Mouse (Mus musculus) cortical plate, adult 2 months (tissue): ENCODE measurements around the gene Ablim1. TPM values are rescaled to one million over a fixed set of nuclear protein-coding genes. Genes with fewer than 3 reads are reported as not detected.

ENCODE experiments used
- H3K27ac ChIP-seq: fragments of 200-500 bp; 2 replicates; pipeline ENCODE4 v1.5.1; 2012; ENCODE audit warnings: low read length, control low read depth, inconsistent platforms; ENCODE audit not compliant: insufficient read depth
- H3K4me1 ChIP-seq: fragments of 200-500 bp; 2 replicates; pipeline ENCODE4 v1.6.1; 2011; ENCODE audit warnings: low read length; ENCODE audit not compliant: control insufficient read depth, insufficient read depth
- H3K4me3 ChIP-seq: fragments of 200-500 bp; 2 replicates; pipeline ENCODE4 v1.5.1; 2011; ENCODE audit warnings: mild to moderate bottlenecking, low read length, control low read depth; ENCODE audit not compliant: insufficient read depth
- CTCF ChIP-seq: fragments of 200-500 bp; IDR thresholded peaks from 2 replicates; pipeline ENCODE4 v1.5.1; 2011; ENCODE audit warnings: mild to moderate bottlenecking, control low read depth, low read length; ENCODE audit not compliant: insufficient read depth; ENCODE audit errors: extremely low read depth
- POLR2A ChIP-seq: fragments of 200-500 bp; IDR thresholded peaks from 2 replicates; pipeline ENCODE4 v1.6.1; 2011; ENCODE audit warnings: mild to moderate bottlenecking, low read length, control low read depth; ENCODE audit not compliant: insufficient read depth; ENCODE audit errors: extremely low read depth
- polyA plus RNA-seq: library from polyadenylated mRNA; depleted of rRNA; stranded (reverse); fragments of >200 nt; gene quantifications from 2 replicates; pipeline ENCODE4 v1.2.3, GENCODE M21; 2012

The Ablim1 gene
- polyA plus RNA-seq, 1 experiment = 50.0 TPM

DNA sequence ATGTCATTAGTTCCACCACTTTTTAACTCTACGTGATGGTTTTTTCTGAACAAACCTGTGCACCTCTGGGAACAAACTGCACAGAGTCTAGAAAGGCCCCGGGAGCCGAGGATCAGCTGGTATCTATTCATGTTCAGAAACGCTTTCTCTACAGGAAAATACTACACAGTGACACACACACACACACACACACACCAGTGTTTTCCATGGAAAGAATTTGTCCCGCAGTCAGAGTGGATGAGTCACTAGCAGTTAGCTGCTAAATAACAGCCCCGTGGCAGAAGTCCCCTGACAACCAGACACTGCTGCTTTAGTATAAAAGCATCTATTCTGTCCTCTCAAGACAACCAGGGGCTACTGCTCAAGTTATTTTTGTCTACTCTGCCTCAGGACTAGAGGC, 115.4 kb downstream of the Ablim1 start:
- H3K27ac ChIP-seq = no peak overlapping the region
- H3K4me1 ChIP-seq = peaks cover 10% of the 10 kb centered on the region
- H3K4me3 ChIP-seq = no peak overlapping the region
- TF ChIP-seq CTCF (no peak), POLR2A (no peak)

DNA sequence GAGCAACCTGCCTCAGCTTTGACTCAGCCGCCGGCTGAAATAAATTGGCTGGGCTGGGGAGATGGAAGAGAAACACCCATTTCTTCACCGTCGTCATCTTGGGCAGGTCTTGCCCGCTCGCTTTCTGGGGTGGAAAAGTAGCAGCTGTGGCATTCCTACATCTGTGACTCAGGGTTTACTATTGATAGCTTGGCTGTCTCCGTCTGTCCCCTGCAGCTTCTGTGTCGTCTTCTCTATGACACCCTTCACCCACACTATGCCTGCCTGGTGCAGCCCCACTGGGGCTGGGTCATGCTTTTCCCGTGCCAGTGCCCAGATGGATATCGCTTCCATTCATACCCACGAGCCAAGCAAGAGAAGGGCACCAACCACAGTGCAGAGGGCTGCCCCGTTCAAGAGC, 116.2 kb downstream of the Ablim1 start:
- H3K4me3 ChIP-seq = no peak overlapping the region
- TF ChIP-seq CTCF (no peak), POLR2A (no peak)
- peaks cover 10% of the 10 kb centered on the region for H3K4me1 ChIP-seq
- H3K27ac ChIP-seq = no peak overlapping the region

DNA sequence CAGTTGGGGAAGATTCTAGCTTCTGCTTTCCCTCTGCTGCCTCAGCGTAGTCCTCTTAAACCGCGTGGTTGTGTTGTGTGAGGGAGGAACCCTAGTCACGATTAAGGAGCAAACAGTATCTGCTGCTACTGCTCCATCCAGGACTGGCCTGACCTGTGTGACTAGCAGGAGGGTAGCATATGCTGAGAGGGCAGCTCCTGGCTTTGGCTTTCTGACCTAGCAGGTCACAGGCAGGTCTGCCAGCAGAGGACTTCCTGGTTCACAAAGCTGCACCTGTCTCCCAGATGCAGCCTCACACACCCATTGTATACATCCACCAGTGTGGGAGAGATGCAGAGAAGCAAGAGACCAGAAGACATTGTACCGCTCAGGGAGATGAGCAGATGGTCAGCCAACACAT, 116.7 kb downstream of the Ablim1 start:
- Histone ChIP-seq H3K27ac (peak overlapping the region; percentile 38; the same call in 1 of the 2 replicates), H3K4me3 (no peak overlapping the region; the same call in 1 of the 2 replicates), H3K4me1 (peaks cover 13% of the 10 kb centered on the region)
- TF ChIP-seq POLR2A (no peak), CTCF (no peak)

DNA sequence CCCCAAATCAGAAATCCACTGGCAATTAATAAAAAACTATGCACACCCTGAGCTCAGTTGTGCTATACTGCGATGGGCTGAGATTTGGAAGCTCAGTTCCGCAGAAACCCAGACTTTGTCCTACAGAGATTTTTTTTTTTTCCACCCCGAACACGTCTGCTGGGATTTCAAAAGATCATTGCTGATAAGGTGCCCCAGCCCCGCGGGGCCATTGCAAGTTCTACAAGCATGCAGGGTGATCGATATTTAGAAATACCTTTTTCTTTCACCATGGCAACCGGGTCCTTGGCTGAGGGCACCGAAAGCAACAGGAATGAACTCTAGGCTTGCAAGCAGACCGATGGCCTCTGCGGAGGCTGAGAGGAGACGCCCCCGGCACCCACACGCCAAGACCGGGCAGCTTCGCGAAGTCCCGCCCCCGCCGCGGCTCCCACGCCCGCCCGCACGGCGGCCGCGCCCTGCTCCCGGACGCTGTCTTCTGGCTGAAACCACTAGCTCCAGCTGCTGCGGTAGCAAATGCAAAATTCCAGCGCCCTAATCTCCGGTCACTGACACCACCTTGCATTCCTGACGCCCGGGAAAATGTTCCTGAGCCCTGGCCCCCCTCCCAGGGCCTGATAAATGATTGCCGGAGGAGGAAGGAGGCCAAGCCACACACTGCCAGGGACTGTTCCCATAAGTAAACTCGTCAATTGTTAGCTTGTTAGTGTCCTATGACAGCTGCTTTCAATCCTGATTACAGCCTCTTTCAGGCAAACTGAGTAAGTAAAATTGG, 117.5 kb downstream of the Ablim1 start:
- Histone ChIP-seq H3K27ac (peak overlapping the region; percentile 43; the same call in 1 of the 2 replicates), H3K4me1 (peaks cover 13% of the 10 kb centered on the region), H3K4me3 (peak overlapping the region; percentile 38)
- TF ChIP-seq POLR2A (no peak), CTCF (no peak)

DNA sequence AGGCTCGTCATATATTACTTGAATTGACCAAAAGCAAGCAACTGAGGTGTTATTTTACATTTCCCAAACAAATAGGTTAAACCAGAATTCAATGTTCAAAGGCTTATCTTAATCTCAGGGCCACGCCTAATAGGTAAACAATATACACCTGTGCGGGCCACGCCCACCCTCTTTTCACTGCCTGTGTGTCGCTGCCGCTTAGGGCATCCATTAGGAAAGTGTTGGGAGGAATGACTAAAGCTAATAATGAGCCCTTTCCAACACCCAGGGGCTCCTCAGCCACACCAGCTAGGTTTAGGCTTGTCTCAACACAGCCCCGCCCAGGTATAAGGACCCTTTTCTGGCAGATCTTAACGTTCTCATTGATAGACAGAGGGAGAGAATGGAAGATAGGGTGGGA, 118.1 kb downstream of the Ablim1 start:
- no peak overlapping the region for H3K27ac ChIP-seq
- peaks cover 11% of the 10 kb centered on the region for H3K4me1 ChIP-seq
- H3K4me3 ChIP-seq = peak overlapping the region; percentile 38; the same call in 1 of the 2 replicates
- TF ChIP-seq CTCF (no peak), POLR2A (no peak)

DNA sequence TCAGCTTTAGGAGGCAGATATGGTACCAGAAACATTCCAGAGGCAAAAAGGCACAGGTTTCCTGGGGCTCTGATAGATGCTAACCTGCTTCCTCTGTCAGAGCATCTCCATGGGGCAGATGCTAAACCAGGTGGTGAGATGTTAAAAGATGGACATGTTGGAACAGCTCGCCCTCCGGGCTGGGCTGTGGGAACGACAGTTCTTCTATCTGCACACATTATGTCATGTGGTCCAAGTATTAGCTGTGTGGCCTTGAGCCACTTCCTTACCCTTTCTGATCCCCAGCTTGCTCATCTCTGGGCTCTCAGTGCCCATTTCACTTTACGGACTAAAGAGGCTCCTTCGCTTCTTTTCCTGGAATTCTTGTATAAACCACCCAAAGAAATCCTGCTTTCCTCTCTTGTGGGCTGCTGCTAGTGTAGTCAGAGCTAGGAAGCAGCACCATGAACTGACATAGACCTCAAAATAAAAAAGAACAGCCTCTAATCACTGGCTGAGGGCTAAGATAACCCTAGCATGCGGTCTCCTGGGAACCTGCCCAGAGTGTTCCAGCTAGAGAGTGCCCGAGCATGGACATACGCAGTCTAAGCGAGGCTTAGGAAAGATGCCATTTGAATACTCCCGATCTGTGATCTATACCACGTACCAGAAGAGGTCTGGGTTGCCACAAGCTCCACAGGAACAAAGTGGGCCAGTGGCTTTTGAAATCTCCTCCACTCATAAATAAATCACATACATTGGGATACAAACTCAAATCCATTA, 119.4 kb downstream of the Ablim1 start:
- TF ChIP-seq CTCF = no peak
- TF ChIP-seq POLR2A = no peak
- H3K27ac ChIP-seq = no peak overlapping the region
- peaks cover 11% of the 10 kb centered on the region for H3K4me1 ChIP-seq
- peak overlapping the region; percentile 38 for H3K4me3 ChIP-seq

DNA sequence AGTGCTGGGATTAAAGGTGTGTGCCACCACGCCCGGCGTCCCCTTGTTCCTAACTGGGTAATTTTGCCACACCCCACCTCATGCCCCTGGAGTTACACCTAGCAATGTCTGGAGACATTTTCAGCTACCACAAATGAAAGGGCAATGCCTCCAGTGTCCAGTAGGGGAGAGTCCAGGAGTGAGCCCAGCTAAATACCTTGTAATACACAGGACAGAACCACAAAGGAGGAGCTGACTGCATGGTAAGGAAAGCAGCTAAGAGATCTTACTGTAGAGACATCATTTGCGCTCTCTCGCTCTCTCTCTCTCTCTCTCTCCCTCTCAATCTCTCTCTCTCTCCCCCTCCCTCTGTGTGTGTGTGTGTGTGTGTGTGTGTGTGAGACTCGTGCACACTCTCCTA, 120.8 kb downstream of the Ablim1 start:
- Histone ChIP-seq H3K4me3 (no peak overlapping the region), H3K27ac (no peak overlapping the region), H3K4me1 (peaks cover 10% of the 10 kb centered on the region)
- TF ChIP-seq CTCF = peak; percentile 54
- TF ChIP-seq POLR2A = no peak

DNA sequence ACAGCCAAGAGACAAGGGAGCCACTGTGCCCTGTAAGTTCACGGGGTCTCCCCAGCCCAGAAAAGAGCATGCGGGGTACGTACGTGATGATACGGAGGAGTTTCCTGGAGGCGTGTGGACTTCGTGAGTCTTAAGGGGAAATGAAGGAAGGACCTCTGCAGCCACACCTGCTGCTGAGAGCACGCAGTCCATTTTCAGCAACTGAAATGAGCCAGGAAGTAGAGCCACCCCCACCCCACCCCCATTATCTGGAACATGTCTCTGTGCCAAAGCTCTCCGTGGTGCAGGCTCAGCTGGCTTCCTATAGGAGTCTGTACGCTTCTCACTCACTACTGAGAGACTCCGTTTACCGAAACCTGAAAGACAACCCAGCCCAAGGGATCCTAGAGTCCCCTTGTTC, 121.3 kb downstream of the Ablim1 start:
- H3K27ac ChIP-seq = no peak overlapping the region
- peaks cover 8% of the 10 kb centered on the region for H3K4me1 ChIP-seq
- TF ChIP-seq CTCF (no peak), POLR2A (no peak)
- no peak overlapping the region for H3K4me3 ChIP-seq

DNA sequence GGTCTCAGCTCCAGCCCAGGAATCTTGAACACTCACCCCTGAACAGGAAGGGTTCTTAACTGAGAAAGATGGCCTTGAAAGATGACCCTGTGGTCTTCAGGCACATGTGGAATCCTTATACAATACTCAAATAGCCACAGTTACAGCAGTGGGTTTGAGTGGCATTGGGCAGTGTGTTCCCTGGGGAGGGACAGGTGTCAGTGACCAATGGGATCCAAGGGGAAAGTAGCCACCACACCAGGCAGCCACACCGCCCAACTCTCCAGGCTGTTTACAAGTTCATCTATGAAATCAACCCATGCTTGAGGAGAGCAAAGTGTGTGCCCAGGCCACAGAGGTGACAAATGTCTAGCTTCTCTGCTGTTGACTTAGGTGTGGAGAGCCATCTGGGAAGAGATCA, 123.6 kb downstream of the Ablim1 start:
- H3K27ac ChIP-seq = no peak overlapping the region
- no peak overlapping the region for H3K4me3 ChIP-seq
- H3K4me1 ChIP-seq = peaks cover 6% of the 10 kb centered on the region
- no peak for TF ChIP-seq POLR2A
- no peak for TF ChIP-seq CTCF
